28 mouse cellular contexts compared by ENCODE assay signal in genomic region chr2:155056076-155056578, GRCm38 (mm10). TPM values are rescaled to one million over a fixed set of nuclear protein-coding genes. Genes with fewer than 3 reads are reported as not detected.
DNase-seq lines count a peak whose midpoint lies in the region; TF ChIP-seq lines count a peak whose summit lies in the region.
"Had no signal": no experiment of that assay in that cellular context is flagged by ENCODE, and none has a peak within 500 bp of the region (broad histone marks: within the 10 kb centered on the region; RNA-seq: fewer than 3 reads in every experiment).

No protein-coding gene starts in this region.

- peaks cover 23% of the 10 kb centered on the region; the same call in 1 of the 2 replicates for H3K4me1 ChIP-seq in small intestine, adult 2 months (ENCODE audit: control insufficient read depth, insufficient read depth, insufficient read length, low read length)

- peak; percentile 31 for DNase-seq in adrenal gland, postnatal 14 days
- no peak for DNase-seq in adrenal gland, adult 2 months
- DNase-seq in testis, postnatal 14 days (ENCODE audit: low spot score), result peak; percentile 49
- DNase-seq in testis, postnatal 10 days (ENCODE audit: low spot score), result no peak
- no peak for DNase-seq in natural killer cell, adult 2 months (ENCODE audit: low spot score in 2 of 2)
- DNase-seq in cerebellum, adult 9-10 months, result no peak
- DNase-seq: cerebellum, adult 2 months; cerebellum, postnatal 25 days; forebrain, postnatal 0 days; gastrocnemius, postnatal 10 days; kidney, adult 18-20 months; kidney, postnatal 4 days; lung, adult 2 months; lung, postnatal 10 days; midbrain, embryonic 14.5 days; right cerebral cortex, adult 18-20 months had no signal

- H3K4me3 ChIP-seq in small intestine, adult 2 months (ENCODE audit: low read depth, low read length), result no peak overlapping the region
- H3K4me3 ChIP-seq: embryonic facial prominence, embryonic 10.5 days; embryonic facial prominence, embryonic 15.5 days; forebrain, embryonic 12.5 days; heart, embryonic 10.5 days; heart, embryonic 15.5 days had no signal

- H3K27ac ChIP-seq in small intestine, adult 2 months (ENCODE audit: insufficient read depth, low read depth, low read length), result peak overlapping the region; percentile 62
- H3K27ac ChIP-seq: embryonic facial prominence, embryonic 10.5 days; embryonic facial prominence, embryonic 15.5 days; forebrain, embryonic 12.5 days; heart, embryonic 10.5 days; heart, embryonic 15.5 days; kidney, postnatal 0 days; macrophage had no signal

- no peaks in the 10 kb centered on the region for H3K27me3 ChIP-seq in small intestine, adult 2 months (ENCODE audit: control insufficient read depth, insufficient read depth, low read length)
- H3K27me3 ChIP-seq: embryonic facial prominence, embryonic 15.5 days; forebrain, embryonic 12.5 days; heart, embryonic 15.5 days had no signal

- H3K36me3 ChIP-seq in small intestine, adult 2 months (ENCODE audit: control insufficient read depth, insufficient read depth, low read length), result peaks cover 12% of the 10 kb centered on the region

- no peak for TF ChIP-seq CTCF in small intestine, adult 2 months (IDR thresholded peaks at IDR 0.05; ENCODE audit: extremely low read depth, insufficient read length, insufficient replicate concordance, low read depth, low read length)

- TF ChIP-seq POLR2A in small intestine, adult 2 months (IDR thresholded peaks at IDR 0.05; ENCODE audit: low read depth, low read length), result no peak

- WGBS in small intestine, adult 2 months, result 28% methylated on average over 5 of the region's 5 CpGs

RNA-seq across cellular contexts. Expression of gene Ahcy, which starts 18.2 kb away (rescaled TPM):
- total RNA-seq in adrenal gland, postnatal 14 days (2021), result 60.2 and 130 TPM in 2 replicates
- 10 to 100 TPM; 32.4 to 36.9 TPM for total RNA-seq in adrenal gland, adult 2 months (2021)
- 42.4 and 53.1 TPM in 2 replicates for polyA plus RNA-seq in adrenal gland, adult 2 months (2012; rRNA removed)
- polyA plus RNA-seq in small intestine, adult 2 months (2012; rRNA removed), result 76.5 and 98.7 TPM in 2 replicates

RNA-seq across cellular contexts. Expression of gene Gm14226, which starts 38.1 kb away (rescaled TPM):
- 29.0 and 33.1 TPM in 2 replicates for total RNA-seq in adrenal gland, postnatal 14 days (2021)
- total RNA-seq in adrenal gland, adult 2 months (2021), result 1 to 10 TPM; 3.5 to 4.2 TPM
- polyA plus RNA-seq in adrenal gland, adult 2 months (2012; rRNA removed), result 0.30 and 0.44 TPM in 2 replicates
- not detected in 2 replicates for polyA plus RNA-seq in small intestine, adult 2 months (2012; rRNA removed)
- total RNA-seq: forebrain, postnatal 0 days; gastrocnemius, postnatal 10 days; granulocyte monocyte progenitor cell, adult 5-6 weeks; megakaryocyte-erythroid progenitor cell, adult 5-6 weeks; neutrophil, adult 5-6 weeks had no signal
- polyA plus RNA-seq: cerebellum, adult 2 months; G1E; macrophage had no signal

Comparison
In these comparisons a context has a peak if more than half of its experiments do, and no peak if none do; other contexts are left out.
1. DNase-seq: peak in adrenal gland, postnatal 14 days (single experiment) and testis, postnatal 14 days (single experiment); none in adrenal gland, adult 2 months (single experiment), testis, postnatal 10 days (single experiment), natural killer cell, adult 2 months (0 of 2) and cerebellum, adult 9-10 months (single experiment).